Mouse (Mus musculus) cerebellum, postnatal 10 days (tissue): ENCODE results near the gene Asic3.

ENCODE experiments used
- DNase-seq, 2 experiments: peaks; one replicate each; pipeline ENCODE4 v3.0.0; 2021; ENCODE audit warnings: mixed read lengths in 2 of 2

The Asic3 gene

GRCm38 (mm10) chr5:24452030-24452690 lies 39.0 kb downstream of the Asic3 start, which contains the start of gene Agap3:
Agap3 (plus strand) TSS chr5:24452177.
- peak; percentile 69 to 72 for DNase-seq

DNA sequence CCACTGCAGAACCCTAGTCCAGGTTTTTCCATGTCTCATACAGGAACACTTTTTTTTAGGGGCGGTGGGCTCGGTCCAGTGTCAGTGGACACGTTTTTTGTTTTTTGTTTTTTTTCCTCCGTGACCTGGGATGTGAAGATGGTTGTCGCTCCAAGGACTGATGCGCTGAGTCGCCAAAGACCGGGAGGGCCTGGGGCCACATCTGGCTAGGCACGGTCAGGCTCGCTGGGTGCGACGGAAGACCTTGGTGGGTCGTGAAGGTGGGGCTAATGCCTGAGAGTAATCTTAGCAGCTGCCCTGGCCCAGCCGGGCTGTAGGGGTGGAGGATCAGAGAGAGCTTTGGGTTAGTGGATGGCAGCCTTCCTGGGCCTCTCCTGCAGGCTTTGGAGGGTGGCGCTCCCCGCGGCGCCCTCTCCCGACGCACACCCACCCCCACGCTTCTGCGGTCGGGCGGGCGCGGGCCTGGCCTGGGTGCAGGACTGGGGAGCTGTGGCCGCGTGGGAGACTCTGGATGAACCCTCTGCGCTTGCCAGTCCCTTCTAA lies 39.6 kb downstream of the Asic3 start:
- peak; percentile 56 to 60 for DNase-seq

DNA sequence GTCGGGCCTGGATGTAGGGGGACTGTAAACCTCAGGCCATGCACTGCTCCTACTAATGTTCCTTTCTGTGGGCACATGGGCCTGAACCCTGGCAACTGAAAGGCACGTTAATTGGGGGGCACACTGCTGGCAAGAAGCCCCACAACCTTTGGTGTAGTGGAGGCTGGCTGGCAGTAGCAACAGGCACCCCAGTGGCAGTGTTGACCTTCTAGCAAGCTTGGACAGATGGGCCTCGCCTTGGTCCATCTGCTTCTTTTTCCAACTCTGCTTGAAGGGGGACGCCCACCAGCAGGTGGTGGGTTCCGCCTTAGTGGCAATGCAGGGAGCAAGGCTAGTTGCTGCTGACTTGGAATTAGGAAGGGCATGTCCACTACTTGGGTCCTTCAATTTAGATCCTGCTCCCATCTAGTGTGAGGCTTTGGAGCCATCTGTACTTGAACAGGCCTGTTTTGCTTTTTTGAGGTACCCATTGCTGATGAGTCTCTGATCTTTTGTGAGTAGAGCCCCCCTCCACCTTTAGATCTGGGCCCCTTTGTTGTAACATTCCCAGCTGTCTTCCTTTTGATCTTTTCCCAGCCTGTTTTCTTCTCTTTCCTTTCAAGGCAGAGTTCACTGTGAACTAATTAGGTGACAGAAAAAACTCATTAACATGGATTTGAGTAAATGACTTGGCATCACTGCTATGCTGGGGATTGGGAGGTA lies 40.2 kb downstream of the Asic3 start:
- DNase-seq = peak; percentile 85 to 92

DNA sequence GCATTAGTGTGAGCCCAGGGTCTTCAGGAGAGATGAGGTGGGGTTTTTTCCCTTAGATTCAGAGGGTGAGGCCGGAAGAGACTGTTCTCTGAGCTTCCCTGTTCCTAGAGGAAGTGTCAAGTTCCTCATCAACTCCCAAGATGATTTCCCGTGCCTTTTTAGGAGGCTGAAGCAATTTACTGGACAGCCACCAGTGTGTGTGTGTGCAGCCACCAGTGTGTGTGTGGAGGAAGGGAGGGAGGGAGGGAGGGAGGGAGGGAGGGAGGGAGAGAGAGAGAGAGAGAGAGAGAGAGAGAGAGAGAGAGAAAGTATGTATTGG lies 40.8 kb downstream of the Asic3 start:
- no peak for DNase-seq

DNA sequence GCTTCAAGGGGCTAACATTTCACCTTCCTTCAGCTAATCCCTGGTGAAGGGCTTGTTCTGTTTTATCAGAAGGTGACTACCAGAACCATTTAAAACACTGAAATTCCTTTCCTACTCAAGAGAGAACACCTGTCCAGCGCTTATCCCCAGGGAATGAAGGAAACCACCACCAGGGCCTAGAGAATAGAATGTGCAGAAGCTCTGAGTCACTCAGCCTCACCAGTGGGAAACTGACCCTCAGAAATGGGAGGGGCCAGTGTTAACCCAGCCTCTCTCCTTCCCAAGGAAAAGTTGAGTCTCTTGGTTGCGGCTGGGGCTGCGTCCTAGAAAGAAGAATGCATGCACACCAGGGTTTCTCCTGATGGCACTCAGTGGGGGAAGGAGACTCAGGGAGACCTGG lies 41.9 kb downstream of the Asic3 start:
- DNase-seq = no peak

DNA sequence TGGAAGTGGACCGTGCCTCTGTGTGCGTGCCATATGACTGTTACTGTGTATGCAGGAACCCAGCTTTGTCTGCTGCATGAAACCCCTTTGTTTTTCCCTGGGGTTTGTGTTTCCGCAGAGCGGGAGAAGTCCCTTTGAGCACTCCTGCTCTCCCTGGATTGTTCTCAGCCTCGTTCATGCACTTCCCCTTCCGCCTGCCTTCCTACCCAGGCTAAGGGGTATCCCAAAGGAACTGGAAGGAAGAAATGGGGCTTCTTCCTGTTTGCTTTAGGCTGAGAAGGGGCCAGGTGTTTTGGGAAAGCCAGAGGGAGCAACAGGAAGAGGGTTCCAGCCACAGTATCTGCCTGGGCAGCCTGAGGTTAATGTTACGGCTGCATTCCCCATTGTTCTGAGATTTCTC lies 42.4 kb downstream of the Asic3 start:
- no peak for DNase-seq

- no peak for DNase-seq
These were observed 53.6 kb downstream of the Asic3 start for GRCm38 (mm10) chr5:24466762-24467161.
